Mouse (Mus musculus) ES-E14 (cell line): ENCODE results near the gene Hspb7.

Experiments
- HCFC1 ChIP-seq: IDR thresholded peaks from 2 replicates; pipeline ENCODE4 v1.6.1; 2012; ENCODE audit warnings: low read length, inconsistent platforms, borderline replicate concordance; ENCODE audit not compliant: insufficient read depth
- MAFK ChIP-seq: IDR thresholded peaks from 2 replicates; pipeline ENCODE4 v1.6.1; 2014; ENCODE audit warnings: mild to moderate bottlenecking, low read depth, low read length, inconsistent platforms; ENCODE audit not compliant: insufficient read depth
- ZC3H11A ChIP-seq: IDR thresholded peaks from 2 replicates; pipeline ENCODE4 v1.6.1; 2012; ENCODE audit warnings: low read depth, mild to moderate bottlenecking, inconsistent platforms, low read length, borderline replicate concordance

DNA sequence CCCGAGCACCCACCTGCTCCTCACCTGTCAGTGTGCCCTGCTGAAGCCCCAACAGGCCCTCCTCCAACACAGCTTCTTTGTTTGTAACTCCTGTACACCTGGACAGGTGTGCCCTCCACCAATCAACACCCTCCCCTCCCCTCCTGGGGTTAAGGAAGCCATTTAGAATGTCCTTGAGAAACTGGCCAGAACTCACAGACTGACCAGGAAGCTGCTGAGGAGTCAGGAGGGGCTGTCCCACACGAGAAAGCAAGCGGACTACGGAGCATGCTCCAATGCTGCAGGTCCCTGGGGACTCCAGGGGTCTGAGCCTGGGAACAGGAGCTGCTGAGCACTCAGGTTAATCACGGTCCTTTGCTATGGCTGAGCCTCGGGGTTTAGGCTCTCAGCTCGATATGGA is 4.7 kb upstream of the Hspb7 start, which contains the start of gene Clcnkb:
- no peak for TF ChIP-seq ZC3H11A
- TF ChIP-seq HCFC1, result no peak
- no peak for TF ChIP-seq MAFK
